Mouse (Mus musculus) testis, adult 2 months (tissue): ENCODE measurements at regions not wholly inside any gene's neighbourhood (a gene's known extent, or its start where the extent isn't known, plus 50 kb on each side); places are given as distances from the start of the nearest gene placed in this dataset.

Source experiments
- H3K27ac ChIP-seq: fragments of 200-500 bp; 2 replicates; pipeline ENCODE4 v1.5.1; 2012; ENCODE audit warnings: low read depth, low read length; ENCODE audit not compliant: control insufficient read depth, insufficient read depth
- H3K27me3 ChIP-seq: fragments of 200-500 bp; 2 replicates; pipeline ENCODE4 v1.6.1; 2012; ENCODE audit warnings: mild to moderate bottlenecking, low read length, moderate library complexity; ENCODE audit not compliant: control insufficient read depth, insufficient read depth
- H3K36me3 ChIP-seq: fragments of 200-500 bp; 2 replicates; pipeline ENCODE4 v1.6.1; 2012; ENCODE audit warnings: mild to moderate bottlenecking, low read length; ENCODE audit not compliant: control insufficient read depth, insufficient read depth
- H3K4me1 ChIP-seq: fragments of 200-500 bp; 2 replicates; pipeline ENCODE4 v1.6.1; 2012; ENCODE audit warnings: low read length; ENCODE audit not compliant: control insufficient read depth, insufficient read depth
- H3K4me3 ChIP-seq: fragments of 200-500 bp; 2 replicates; pipeline ENCODE4 v1.5.1; 2012; ENCODE audit warnings: low read depth, mild to moderate bottlenecking, low read length, moderate library complexity, mixed read lengths; ENCODE audit not compliant: control insufficient read depth
- CTCF ChIP-seq: fragments of 200-500 bp; IDR thresholded peaks from 2 replicates; pipeline ENCODE4 v1.5.1; 2012; ENCODE audit warnings: low read depth, mild to moderate bottlenecking, inconsistent platforms, low read length, moderate library complexity; ENCODE audit not compliant: control insufficient read depth, insufficient read depth, insufficient replicate concordance
- POLR2A ChIP-seq: fragments of 200-500 bp; IDR thresholded peaks from 2 replicates; pipeline ENCODE4 v1.6.1; 2012; ENCODE audit warnings: low read depth, mild to moderate bottlenecking, inconsistent platforms, low read length, moderate library complexity; ENCODE audit not compliant: control insufficient read depth

DNA sequence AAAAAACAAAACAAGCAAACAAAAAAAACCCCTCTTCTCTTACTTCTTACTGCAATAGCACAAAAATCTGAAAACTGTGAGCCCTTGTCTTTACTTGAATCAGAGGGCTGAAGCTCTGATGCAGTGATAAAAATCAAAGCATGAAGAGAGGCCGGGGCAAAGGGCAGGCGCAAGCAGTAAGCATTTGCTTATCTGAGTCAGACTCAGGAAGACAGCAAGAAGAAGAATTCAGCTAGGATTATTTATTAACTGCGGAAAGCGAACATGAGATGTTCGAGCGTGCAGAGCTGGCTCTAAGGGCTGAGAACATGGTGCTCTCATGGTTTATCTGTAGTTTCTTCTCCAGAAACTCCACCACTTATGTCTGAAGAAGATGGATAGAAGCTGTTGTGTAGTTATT lies 163.4 kb upstream of the Sgcd start:
- Histone ChIP-seq H3K27ac (no peak overlapping the region), H3K27me3 (no peaks in the 10 kb centered on the region), H3K36me3 (no peaks in the 10 kb centered on the region), H3K4me3 (no peak overlapping the region), H3K4me1 (no peaks in the 10 kb centered on the region)
- no peak for TF ChIP-seq CTCF
- TF ChIP-seq POLR2A: no peak

DNA sequence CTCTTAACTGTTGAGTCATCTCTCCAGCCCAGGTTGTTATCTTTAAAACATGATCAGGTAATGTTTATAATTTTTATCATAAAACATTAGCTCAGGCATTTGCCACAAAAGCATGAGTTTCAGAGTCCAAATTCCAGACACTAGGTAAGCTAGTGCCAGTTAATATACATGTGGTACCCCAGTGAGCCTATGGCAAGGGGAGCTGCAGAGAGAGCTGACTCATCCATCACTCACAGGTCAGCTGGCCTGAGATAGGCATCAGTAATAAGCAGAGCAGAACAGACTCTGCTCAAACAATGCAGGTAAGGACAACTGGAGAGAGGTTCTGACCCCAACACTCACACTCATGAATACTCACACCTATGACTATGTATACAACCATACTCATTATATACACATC lies 144.6 kb upstream of the Sgcd start:
- TF ChIP-seq CTCF (no peak), POLR2A (no peak)
- no peaks in the 10 kb centered on the region for H3K4me1 ChIP-seq
- H3K27ac ChIP-seq: no peak overlapping the region
- H3K36me3 ChIP-seq: no peaks in the 10 kb centered on the region
- H3K4me3 ChIP-seq: no peak overlapping the region
- no peaks in the 10 kb centered on the region for H3K27me3 ChIP-seq

GRCm38 (mm10) chr11:48098063-48098462 lies 109.3 kb upstream of the Sgcd start:
- Histone ChIP-seq H3K27ac (no peak overlapping the region), H3K4me1 (no peaks in the 10 kb centered on the region), H3K36me3 (no peaks in the 10 kb centered on the region), H3K4me3 (no peak overlapping the region), H3K27me3 (no peaks in the 10 kb centered on the region)
- TF ChIP-seq CTCF (no peak), POLR2A (no peak)

DNA sequence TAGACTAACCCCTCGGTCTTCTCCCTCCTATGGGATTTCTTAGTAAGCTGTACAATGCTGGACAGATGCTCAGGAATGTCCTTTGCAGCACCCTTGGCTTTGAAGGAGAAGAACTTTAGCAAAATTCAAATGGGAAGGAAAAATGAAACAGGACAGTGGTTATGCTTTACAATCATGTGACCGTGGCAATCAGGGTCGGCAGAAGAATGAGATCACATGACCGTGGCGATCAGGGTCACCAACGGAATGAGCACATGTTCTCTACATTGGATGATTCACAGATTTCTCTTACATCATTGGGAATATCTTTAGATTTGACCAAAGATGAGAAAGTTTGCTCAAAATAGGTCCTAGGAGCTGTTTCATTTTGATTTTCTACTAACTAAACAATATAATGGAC lies 108.7 kb upstream of the Sgcd start:
- Histone ChIP-seq H3K27ac (no peak overlapping the region), H3K4me1 (no peaks in the 10 kb centered on the region), H3K36me3 (no peaks in the 10 kb centered on the region), H3K4me3 (no peak overlapping the region), H3K27me3 (no peaks in the 10 kb centered on the region)
- TF ChIP-seq POLR2A (no peak), CTCF (no peak)

- no peak for TF ChIP-seq CTCF
- TF ChIP-seq POLR2A: no peak
- Histone ChIP-seq H3K27ac (no peak overlapping the region), H3K36me3 (no peaks in the 10 kb centered on the region)
These were observed 78.3 kb upstream of the Sgcd start for GRCm38 (mm10) chr11:48067072-48067471.

GRCm38 (mm10) chr11:48063719-48064118 lies 75.0 kb upstream of the Sgcd start:
- H3K36me3 ChIP-seq: no peaks in the 10 kb centered on the region
- H3K4me3 ChIP-seq: no peak overlapping the region
- TF ChIP-seq POLR2A (no peak), CTCF (no peak)
- H3K27ac ChIP-seq: no peak overlapping the region
- no peaks in the 10 kb centered on the region for H3K4me1 ChIP-seq
- H3K27me3 ChIP-seq: no peaks in the 10 kb centered on the region

More at GRCm38 (mm10) chr11:48067072-48067471, 78.3 kb upstream of the Sgcd start:
- no peaks in the 10 kb centered on the region for H3K27me3 ChIP-seq
- H3K4me1 ChIP-seq: no peaks in the 10 kb centered on the region
- no peak overlapping the region for H3K4me3 ChIP-seq

- Histone ChIP-seq H3K4me3 (no peak overlapping the region), H3K4me1 (no peaks in the 10 kb centered on the region), H3K36me3 (no peaks in the 10 kb centered on the region), H3K27ac (no peak overlapping the region), H3K27me3 (no peaks in the 10 kb centered on the region)
- no peak for TF ChIP-seq POLR2A
- TF ChIP-seq CTCF: no peak
These were observed 72.7 kb upstream of the Sgcd start for GRCm38 (mm10) chr11:48061501-48061900.
